Mouse (Mus musculus) bone marrow, adult 2 months (tissue): ENCODE measurements at regions not wholly inside any gene's neighbourhood (a gene's known extent, or its start where the extent isn't known, plus 50 kb on each side); places are given as distances from the start of the nearest gene placed in this dataset.

Source experiments
- CTCF ChIP-seq: fragments of 200-500 bp; IDR thresholded peaks from 2 replicates; pipeline ENCODE4 v1.5.1; 2011; ENCODE audit warnings: low read length, control low read depth; ENCODE audit not compliant: control insufficient read depth, insufficient read depth
- POLR2A ChIP-seq: fragments of 200-500 bp; IDR thresholded peaks from 2 replicates; pipeline ENCODE4 v1.6.1; 2011; ENCODE audit warnings: low read depth, mild to moderate bottlenecking, control low read depth, low read length, borderline replicate concordance; ENCODE audit not compliant: control insufficient read depth

DNA sequence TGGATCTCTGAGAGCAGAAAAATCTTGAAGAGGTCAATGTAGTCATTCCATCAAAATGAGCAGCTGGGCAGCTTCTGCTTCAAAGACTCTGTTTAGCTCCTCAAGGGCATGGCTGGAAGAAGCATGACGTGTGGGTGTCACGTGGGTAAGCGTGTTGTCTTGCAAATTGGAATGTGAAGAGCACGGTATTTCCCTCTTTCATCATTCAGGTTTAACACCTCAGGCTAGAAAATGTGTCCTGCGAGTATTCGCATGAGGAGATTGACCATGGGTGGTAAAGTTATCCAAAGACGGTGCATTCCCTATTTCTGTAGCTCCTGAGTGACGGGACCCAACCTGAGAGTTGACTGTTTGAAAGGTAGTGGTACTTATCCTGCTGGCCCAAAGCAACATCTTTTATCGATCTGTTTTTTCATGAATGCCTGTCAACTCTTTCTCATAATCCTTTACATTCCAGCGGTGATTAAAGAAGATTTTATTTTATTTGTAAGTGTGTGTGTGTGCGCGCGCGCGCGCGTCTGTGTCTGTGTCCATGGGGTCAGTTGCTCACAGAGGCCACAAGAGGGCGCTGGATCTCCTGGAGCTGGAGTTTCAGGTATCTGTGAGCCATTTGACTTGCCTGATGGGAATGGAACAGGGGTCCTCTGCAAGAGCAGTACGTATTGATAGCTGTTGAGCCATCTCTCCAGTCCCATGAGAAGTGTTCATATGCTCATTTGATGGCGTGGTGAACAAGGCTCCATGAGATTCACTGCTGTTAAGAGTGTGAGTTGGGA lies 109.9 kb upstream of the Lrfn2 start:
- TF ChIP-seq CTCF (no peak), POLR2A (no peak)
